Mouse (Mus musculus): ENCODE data around the gene Dennd2c. TPM values are rescaled to one million over a fixed set of nuclear protein-coding genes. Genes with fewer than 3 reads are reported as not detected.

Dennd2c gene
- polyA plus RNA-seq, 1 experiment: 1.9 TPM

DNA sequence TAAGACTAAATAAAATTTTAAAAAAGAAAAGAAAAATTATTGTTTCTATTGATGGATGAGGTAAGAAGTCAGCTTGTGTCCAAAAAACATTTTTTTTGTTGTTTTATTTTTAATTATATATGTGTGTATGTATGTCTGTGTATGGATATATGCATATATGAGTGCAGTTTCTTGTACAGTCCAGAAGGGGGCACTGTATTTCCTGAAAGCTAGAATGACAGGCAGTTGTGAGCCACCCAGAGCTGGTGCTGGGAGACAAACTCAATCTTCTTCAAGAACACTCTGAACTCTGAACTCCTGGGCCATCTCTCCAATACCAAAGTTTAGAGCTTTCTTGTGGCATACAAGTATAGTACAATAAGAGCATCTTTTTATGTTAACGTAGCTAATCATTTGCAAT lies 101.2 kb downstream of the Dennd2c start:
- Histone ChIP-seq H3K79me3 (ENCODE audit: low read depth) (no peaks in the 10 kb centered on the region), H3K4me3 (ENCODE audit: insufficient read depth, poor library complexity, severe bottlenecking) (no peak overlapping the region), H3ac (ENCODE audit: control insufficient read depth, insufficient read length, low read depth) (no peak overlapping the region), H3K27me3 (ENCODE audit: control insufficient read depth, insufficient read depth, insufficient read length) (no peaks in the 10 kb centered on the region), H3K79me2 (ENCODE audit: control insufficient read depth, insufficient read depth) (no peaks in the 10 kb centered on the region), H3K36me3 (ENCODE audit: control insufficient read depth, insufficient read depth) (no peaks in the 10 kb centered on the region)
- no peak for TF ChIP-seq CEBPB (IDR thresholded peaks at IDR 0.05; ENCODE audit: low read depth)
- TF ChIP-seq MAX (IDR thresholded peaks at IDR 0.05): no peak
- no peak for TF ChIP-seq FOSL1 (IDR thresholded peaks at IDR 0.05; ENCODE audit: insufficient read depth, low read length, poor library complexity, severe bottlenecking)
- no peak for TF ChIP-seq MYOD1 (IDR thresholded peaks at IDR 0.05; ENCODE audit: control insufficient read depth, insufficient read length, low read depth)
- TF ChIP-seq MYOG (IDR thresholded peaks at IDR 0.05; ENCODE audit: control insufficient read depth, extremely low read depth, insufficient read length): no peak
- no peak for TF ChIP-seq USF1 (IDR thresholded peaks at IDR 0.05; ENCODE audit: low read depth)
- TF ChIP-seq CTCF (IDR thresholded peaks at IDR 0.05; ENCODE audit: control insufficient read depth, insufficient read depth, insufficient read length): no peak

DNA sequence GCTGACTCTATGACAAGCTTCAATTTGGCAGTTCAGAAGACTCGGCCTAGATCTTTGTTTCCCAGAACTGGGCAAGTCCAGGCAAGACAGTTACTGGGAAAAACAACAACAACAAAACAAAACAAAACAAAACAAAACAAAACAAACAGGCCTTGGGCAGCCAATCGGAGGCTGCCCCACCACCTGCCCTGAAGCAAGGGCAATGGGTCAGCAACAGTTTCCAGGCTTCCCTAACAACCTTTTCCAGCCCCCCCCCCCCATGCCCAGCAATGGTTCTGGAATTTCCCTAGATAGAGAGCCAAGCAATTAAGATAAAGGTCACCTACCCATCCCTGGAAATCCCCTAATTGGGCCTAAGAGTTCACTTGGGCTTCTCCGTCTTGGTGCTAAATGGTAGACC lies 102.0 kb downstream of the Dennd2c start:
- H3K4me3 ChIP-seq (ENCODE audit: insufficient read depth, poor library complexity, severe bottlenecking): no peak overlapping the region
- no peak overlapping the region for H3ac ChIP-seq (ENCODE audit: control insufficient read depth, insufficient read length, low read depth)
- H3K79me2 ChIP-seq (ENCODE audit: control insufficient read depth, insufficient read depth): no peaks in the 10 kb centered on the region
- no peaks in the 10 kb centered on the region for H3K27me3 ChIP-seq (ENCODE audit: control insufficient read depth, insufficient read depth, insufficient read length)
- H3K79me3 ChIP-seq (ENCODE audit: low read depth): no peaks in the 10 kb centered on the region
- no peak for TF ChIP-seq MAX (IDR thresholded peaks at IDR 0.05)
- TF ChIP-seq MYOG (IDR thresholded peaks at IDR 0.05; ENCODE audit: control insufficient read depth, extremely low read depth, insufficient read length): no peak
- no peak for TF ChIP-seq FOSL1 (IDR thresholded peaks at IDR 0.05; ENCODE audit: insufficient read depth, low read length, poor library complexity, severe bottlenecking)
- TF ChIP-seq MYOD1 (IDR thresholded peaks at IDR 0.05; ENCODE audit: control insufficient read depth, insufficient read length, low read depth): no peak
- no peak for TF ChIP-seq CEBPB (IDR thresholded peaks at IDR 0.05; ENCODE audit: low read depth)
- TF ChIP-seq CTCF (IDR thresholded peaks at IDR 0.05; ENCODE audit: control insufficient read depth, insufficient read depth, insufficient read length): no peak
- TF ChIP-seq USF1 (IDR thresholded peaks at IDR 0.05; ENCODE audit: low read depth): no peak
- H3K36me3 ChIP-seq (ENCODE audit: control insufficient read depth, insufficient read depth): no peaks in the 10 kb centered on the region

DNA sequence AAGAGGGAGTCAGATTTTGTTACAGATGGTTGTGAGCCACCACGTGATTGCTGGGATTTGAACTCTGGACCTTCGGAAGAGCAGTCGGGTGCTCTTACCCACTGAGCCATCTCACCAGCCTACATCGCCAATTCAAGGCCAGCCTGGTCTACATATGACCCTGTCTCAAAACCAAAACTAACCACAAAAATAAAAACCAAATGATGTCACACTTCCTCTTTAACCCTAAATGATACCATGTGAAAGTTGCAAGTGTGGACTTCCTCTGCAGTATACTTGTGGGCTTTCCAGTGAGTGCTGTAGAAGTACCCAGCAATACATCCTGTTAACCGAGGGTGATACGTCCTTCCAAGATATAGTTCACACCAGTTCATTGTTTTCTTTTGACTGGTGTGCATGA lies 104.0 kb downstream of the Dennd2c start:
- Histone ChIP-seq H3K79me2 (ENCODE audit: control insufficient read depth, insufficient read depth) (no peaks in the 10 kb centered on the region), H3K79me3 (ENCODE audit: low read depth) (no peaks in the 10 kb centered on the region), H3K27me3 (ENCODE audit: control insufficient read depth, insufficient read depth, insufficient read length) (no peaks in the 10 kb centered on the region), H3ac (ENCODE audit: control insufficient read depth, insufficient read length, low read depth) (no peak overlapping the region), H3K36me3 (ENCODE audit: control insufficient read depth, insufficient read depth) (no peaks in the 10 kb centered on the region), H3K4me3 (ENCODE audit: insufficient read depth, poor library complexity, severe bottlenecking) (no peak overlapping the region)
- TF ChIP-seq MAX (IDR thresholded peaks at IDR 0.05): no peak
- no peak for TF ChIP-seq MYOG (IDR thresholded peaks at IDR 0.05; ENCODE audit: control insufficient read depth, extremely low read depth, insufficient read length)
- no peak for TF ChIP-seq CEBPB (IDR thresholded peaks at IDR 0.05; ENCODE audit: low read depth)
- no peak for TF ChIP-seq MYOD1 (IDR thresholded peaks at IDR 0.05; ENCODE audit: control insufficient read depth, insufficient read length, low read depth)
- no peak for TF ChIP-seq CTCF (IDR thresholded peaks at IDR 0.05; ENCODE audit: control insufficient read depth, insufficient read depth, insufficient read length)
- TF ChIP-seq USF1 (IDR thresholded peaks at IDR 0.05; ENCODE audit: low read depth): no peak
- TF ChIP-seq FOSL1 (IDR thresholded peaks at IDR 0.05; ENCODE audit: insufficient read depth, low read length, poor library complexity, severe bottlenecking): no peak

DNA sequence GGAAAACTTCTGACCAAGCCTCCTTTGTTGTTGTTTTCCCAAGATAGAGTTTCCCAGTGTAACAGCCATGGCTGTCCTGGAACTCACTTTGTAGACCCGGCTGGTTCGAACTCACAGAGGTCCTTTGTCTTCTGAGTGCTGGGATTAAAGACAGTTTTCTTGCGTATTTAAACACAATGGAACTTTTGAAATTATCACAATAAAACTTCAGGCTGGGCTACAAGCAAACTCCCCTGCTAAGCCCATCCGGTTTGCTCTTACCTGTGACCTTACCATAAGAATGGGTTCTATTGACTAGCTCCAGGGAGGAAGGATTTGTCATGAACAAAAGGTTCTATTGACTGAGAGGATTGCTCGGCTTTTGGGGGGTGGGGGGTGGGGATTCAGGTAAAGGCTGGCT lies 105.3 kb downstream of the Dennd2c start:
- Histone ChIP-seq H3K36me3 (ENCODE audit: control insufficient read depth, insufficient read depth) (no peaks in the 10 kb centered on the region), H3ac (ENCODE audit: control insufficient read depth, insufficient read length, low read depth) (no peak overlapping the region), H3K27me3 (ENCODE audit: control insufficient read depth, insufficient read depth, insufficient read length) (no peaks in the 10 kb centered on the region), H3K79me3 (ENCODE audit: low read depth) (no peaks in the 10 kb centered on the region), H3K79me2 (ENCODE audit: control insufficient read depth, insufficient read depth) (no peaks in the 10 kb centered on the region), H3K4me3 (ENCODE audit: insufficient read depth, poor library complexity, severe bottlenecking) (no peak overlapping the region)
- TF ChIP-seq MAX (IDR thresholded peaks at IDR 0.05): no peak
- TF ChIP-seq USF1 (IDR thresholded peaks at IDR 0.05; ENCODE audit: low read depth): no peak
- TF ChIP-seq CEBPB (IDR thresholded peaks at IDR 0.05; ENCODE audit: low read depth): no peak
- TF ChIP-seq FOSL1 (IDR thresholded peaks at IDR 0.05; ENCODE audit: insufficient read depth, low read length, poor library complexity, severe bottlenecking): no peak
- TF ChIP-seq MYOD1 (IDR thresholded peaks at IDR 0.05; ENCODE audit: control insufficient read depth, insufficient read length, low read depth): no peak
- no peak for TF ChIP-seq CTCF (IDR thresholded peaks at IDR 0.05; ENCODE audit: control insufficient read depth, insufficient read depth, insufficient read length)
- TF ChIP-seq MYOG (IDR thresholded peaks at IDR 0.05; ENCODE audit: control insufficient read depth, extremely low read depth, insufficient read length): no peak

DNA sequence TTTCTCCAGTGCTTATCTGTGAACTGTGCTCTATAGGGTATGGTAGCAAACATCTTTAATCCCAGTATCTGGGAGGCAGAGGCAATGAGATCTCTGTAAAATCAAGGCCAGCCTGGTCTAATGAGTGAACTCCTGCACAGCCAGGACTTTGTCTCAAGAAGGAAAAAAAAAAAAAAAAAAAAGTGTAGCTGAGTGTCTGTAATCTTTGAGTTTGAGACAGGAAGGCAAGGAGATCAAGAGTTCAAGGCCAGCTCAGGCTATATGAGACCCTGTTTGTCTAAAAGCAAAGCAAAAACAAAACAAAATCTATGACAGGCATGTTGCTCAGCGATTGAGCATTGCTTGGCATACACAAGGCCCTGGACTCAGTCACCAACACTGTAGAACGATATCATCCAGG lies 105.8 kb downstream of the Dennd2c start:
- no peak overlapping the region for H3K4me3 ChIP-seq (ENCODE audit: insufficient read depth, poor library complexity, severe bottlenecking)
- H3K27me3 ChIP-seq (ENCODE audit: control insufficient read depth, insufficient read depth, insufficient read length): no peaks in the 10 kb centered on the region

DNA sequence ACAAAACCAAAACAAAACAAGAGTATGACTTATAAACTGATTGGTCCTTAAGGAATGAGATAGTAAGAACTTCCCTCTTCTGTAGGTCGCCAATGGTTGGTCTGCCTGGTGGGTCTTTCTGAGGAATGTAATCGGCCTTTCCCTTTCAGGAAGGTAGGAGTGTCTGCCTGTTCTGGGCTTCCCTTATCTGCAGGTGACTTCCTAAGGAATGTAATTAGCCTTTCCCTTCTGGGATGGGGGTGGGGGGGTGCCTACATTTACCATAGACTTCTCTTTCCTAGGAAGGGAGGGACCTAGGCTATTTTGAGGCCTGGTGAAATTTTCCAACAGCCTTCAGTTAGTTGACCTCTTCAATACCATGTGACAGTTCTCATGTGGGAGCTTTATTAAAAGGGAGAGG lies 108.7 kb downstream of the Dennd2c start:
- Histone ChIP-seq H3ac (ENCODE audit: control insufficient read depth, insufficient read length, low read depth) (no peak overlapping the region), H3K4me3 (ENCODE audit: insufficient read depth, poor library complexity, severe bottlenecking) (no peak overlapping the region), H3K36me3 (ENCODE audit: control insufficient read depth, insufficient read depth) (no peaks in the 10 kb centered on the region), H3K79me2 (ENCODE audit: control insufficient read depth, insufficient read depth) (no peaks in the 10 kb centered on the region), H3K27me3 (ENCODE audit: control insufficient read depth, insufficient read depth, insufficient read length) (no peaks in the 10 kb centered on the region), H3K79me3 (ENCODE audit: low read depth) (no peaks in the 10 kb centered on the region)
- no peak for TF ChIP-seq CTCF (IDR thresholded peaks at IDR 0.05; ENCODE audit: control insufficient read depth, insufficient read depth, insufficient read length)
- TF ChIP-seq USF1 (IDR thresholded peaks at IDR 0.05; ENCODE audit: low read depth): no peak
- TF ChIP-seq MYOD1 (IDR thresholded peaks at IDR 0.05; ENCODE audit: control insufficient read depth, insufficient read length, low read depth): no peak
- TF ChIP-seq MAX (IDR thresholded peaks at IDR 0.05): no peak
- no peak for TF ChIP-seq CEBPB (IDR thresholded peaks at IDR 0.05; ENCODE audit: low read depth)
- no peak for TF ChIP-seq MYOG (IDR thresholded peaks at IDR 0.05; ENCODE audit: control insufficient read depth, extremely low read depth, insufficient read length)
- no peak for TF ChIP-seq FOSL1 (IDR thresholded peaks at IDR 0.05; ENCODE audit: insufficient read depth, low read length, poor library complexity, severe bottlenecking)

More for the DNA sequence above, 105.8 kb downstream of the Dennd2c start:
- Histone ChIP-seq H3K36me3 (ENCODE audit: control insufficient read depth, insufficient read depth) (no peaks in the 10 kb centered on the region), H3ac (ENCODE audit: control insufficient read depth, insufficient read length, low read depth) (no peak overlapping the region), H3K79me2 (ENCODE audit: control insufficient read depth, insufficient read depth) (no peaks in the 10 kb centered on the region), H3K79me3 (ENCODE audit: low read depth) (no peaks in the 10 kb centered on the region)
- no peak for TF ChIP-seq MAX (IDR thresholded peaks at IDR 0.05)
- TF ChIP-seq CTCF (IDR thresholded peaks at IDR 0.05; ENCODE audit: control insufficient read depth, insufficient read depth, insufficient read length): no peak
- no peak for TF ChIP-seq FOSL1 (IDR thresholded peaks at IDR 0.05; ENCODE audit: insufficient read depth, low read length, poor library complexity, severe bottlenecking)
- no peak for TF ChIP-seq MYOG (IDR thresholded peaks at IDR 0.05; ENCODE audit: control insufficient read depth, extremely low read depth, insufficient read length)
- no peak for TF ChIP-seq MYOD1 (IDR thresholded peaks at IDR 0.05; ENCODE audit: control insufficient read depth, insufficient read length, low read depth)
- TF ChIP-seq USF1 (IDR thresholded peaks at IDR 0.05; ENCODE audit: low read depth): no peak
- no peak for TF ChIP-seq CEBPB (IDR thresholded peaks at IDR 0.05; ENCODE audit: low read depth)

All from C2C12 (cell line).